Mouse (Mus musculus): ENCODE data around the gene Cyb5d1. TPM values are rescaled to one million over a fixed set of nuclear protein-coding genes. Genes with fewer than 3 reads are reported as not detected.

The Cyb5d1 gene
- polyA plus RNA-seq, 1 experiment from 2014 or later: 29.7 TPM

- H3K4me3 ChIP-seq (replicated peaks): 0 out of 2 replicates have a peak overlapping the region, but pooled peaks have one; percentile 65
- H3K27me3 ChIP-seq (replicated peaks): peaks cover 28% of the 10 kb centered on the region
- no peak overlapping the region for H3K27ac ChIP-seq (replicated peaks)
- H3K4me2 ChIP-seq: peak overlapping the region; percentile 96; the same call in 1 of the 2 replicates
- H3K4me1 ChIP-seq: peaks cover 45% of the 10 kb centered on the region
- H3K9ac ChIP-seq (replicated peaks): no peak overlapping the region
- WGBS: 17% methylated on average over 25 of the region's 25 CpGs
- H3K9me3 ChIP-seq (replicated peaks): no peaks in the 10 kb centered on the region
- no peak for ATAC-seq (ENCODE audit: low FRiP score)
- H3K36me3 ChIP-seq: no peaks in the 10 kb centered on the region
Measured at GRCm38 (mm10) chr11:69421131-69421977, 25.9 kb upstream of the Cyb5d1 start.

DNA sequence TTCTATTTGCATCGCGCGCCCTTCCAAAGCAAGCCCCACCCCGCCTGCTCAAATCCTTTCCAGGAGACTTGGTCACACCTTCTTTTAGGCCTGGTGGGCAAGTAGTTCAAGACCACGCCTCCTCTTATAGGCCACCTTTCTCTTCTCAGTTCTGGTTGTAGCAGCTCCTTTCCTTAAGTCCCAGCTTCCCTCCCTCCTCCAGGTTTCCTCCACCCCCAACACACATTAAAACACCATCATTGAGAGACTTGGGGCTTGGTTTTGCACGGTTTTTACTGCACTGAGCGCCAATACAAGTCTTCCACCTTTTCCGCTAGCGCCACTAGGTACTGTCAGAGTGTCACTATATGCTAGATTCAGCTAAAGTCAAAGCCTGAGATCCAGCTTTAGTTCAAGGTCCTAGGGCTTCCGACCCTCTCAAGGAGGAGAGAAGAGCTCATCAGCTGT is 25.1 kb upstream of the Cyb5d1 start:
- no peak overlapping the region; the same call in 1 of the 2 replicates for H3K9ac ChIP-seq (replicated peaks)

GRCm38 (mm10) chr11:69419813-69420553 is 24.6 kb upstream of the Cyb5d1 start:
- WGBS: under 1% methylated on average over 31 of the region's 31 CpGs
- peaks cover 28% of the 10 kb centered on the region for H3K27me3 ChIP-seq (replicated peaks)
- H3K4me1 ChIP-seq: peaks cover 47% of the 10 kb centered on the region
- peak overlapping the region; percentile 98; the same call in 1 of the 2 replicates for H3K27ac ChIP-seq (replicated peaks)
- H3K9ac ChIP-seq (replicated peaks): peak overlapping the region; percentile 29
- no peaks in the 10 kb centered on the region for H3K9me3 ChIP-seq (replicated peaks)
- peak overlapping the region; percentile 96 for H3K4me2 ChIP-seq
- H3K4me3 ChIP-seq (replicated peaks): peak overlapping the region; percentile 65
- no peaks in the 10 kb centered on the region for H3K36me3 ChIP-seq
- ATAC-seq (ENCODE audit: low FRiP score): no peak

More for the DNA sequence above, 25.1 kb upstream of the Cyb5d1 start:
- Histone ChIP-seq H3K36me3 (no peaks in the 10 kb centered on the region), H3K4me3 (replicated peaks) (peak overlapping the region; percentile 65), H3K4me2 (peak overlapping the region; percentile 96), H3K27ac (replicated peaks) (no peak overlapping the region), H3K9me3 (replicated peaks) (no peaks in the 10 kb centered on the region), H3K27me3 (replicated peaks) (peaks cover 28% of the 10 kb centered on the region), H3K4me1 (peaks cover 45% of the 10 kb centered on the region)
- 11% methylated on average over 10 of the region's 10 CpGs for WGBS
- ATAC-seq (ENCODE audit: low FRiP score): no peak

DNA sequence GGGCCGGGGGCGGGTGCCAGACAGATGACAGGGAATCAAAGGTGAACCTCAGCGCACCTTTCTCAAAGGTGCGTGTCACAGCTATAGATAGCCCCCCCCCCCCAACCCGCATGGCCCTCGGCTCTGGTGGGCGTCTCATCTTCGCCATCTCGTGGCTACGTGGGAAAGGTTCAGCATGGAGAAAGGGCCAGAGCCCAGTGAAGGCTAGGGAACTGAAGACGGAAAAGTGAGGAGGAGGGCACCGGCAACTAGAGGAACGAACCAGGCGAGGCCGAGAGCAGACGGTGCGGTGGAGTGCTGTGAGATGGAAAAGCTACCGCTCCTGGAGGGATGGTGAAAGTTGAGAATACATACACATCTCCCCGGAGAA is 24.0 kb upstream of the Cyb5d1 start:
- peak overlapping the region; percentile 29 for H3K9ac ChIP-seq (replicated peaks)
- H3K27ac ChIP-seq (replicated peaks): peak overlapping the region; percentile 98
- WGBS: under 1% methylated on average over 19 of the region's 19 CpGs
- H3K36me3 ChIP-seq: no peaks in the 10 kb centered on the region
- peak overlapping the region; percentile 65 for H3K4me3 ChIP-seq (replicated peaks)
- H3K4me2 ChIP-seq: peak overlapping the region; percentile 96
- H3K27me3 ChIP-seq (replicated peaks): peaks cover 28% of the 10 kb centered on the region
- H3K9me3 ChIP-seq (replicated peaks): no peaks in the 10 kb centered on the region
- peak; percentile 19; the same call in 1 of the 2 replicates for ATAC-seq (ENCODE audit: low FRiP score)
- peaks cover 53% of the 10 kb centered on the region for H3K4me1 ChIP-seq

DNA sequence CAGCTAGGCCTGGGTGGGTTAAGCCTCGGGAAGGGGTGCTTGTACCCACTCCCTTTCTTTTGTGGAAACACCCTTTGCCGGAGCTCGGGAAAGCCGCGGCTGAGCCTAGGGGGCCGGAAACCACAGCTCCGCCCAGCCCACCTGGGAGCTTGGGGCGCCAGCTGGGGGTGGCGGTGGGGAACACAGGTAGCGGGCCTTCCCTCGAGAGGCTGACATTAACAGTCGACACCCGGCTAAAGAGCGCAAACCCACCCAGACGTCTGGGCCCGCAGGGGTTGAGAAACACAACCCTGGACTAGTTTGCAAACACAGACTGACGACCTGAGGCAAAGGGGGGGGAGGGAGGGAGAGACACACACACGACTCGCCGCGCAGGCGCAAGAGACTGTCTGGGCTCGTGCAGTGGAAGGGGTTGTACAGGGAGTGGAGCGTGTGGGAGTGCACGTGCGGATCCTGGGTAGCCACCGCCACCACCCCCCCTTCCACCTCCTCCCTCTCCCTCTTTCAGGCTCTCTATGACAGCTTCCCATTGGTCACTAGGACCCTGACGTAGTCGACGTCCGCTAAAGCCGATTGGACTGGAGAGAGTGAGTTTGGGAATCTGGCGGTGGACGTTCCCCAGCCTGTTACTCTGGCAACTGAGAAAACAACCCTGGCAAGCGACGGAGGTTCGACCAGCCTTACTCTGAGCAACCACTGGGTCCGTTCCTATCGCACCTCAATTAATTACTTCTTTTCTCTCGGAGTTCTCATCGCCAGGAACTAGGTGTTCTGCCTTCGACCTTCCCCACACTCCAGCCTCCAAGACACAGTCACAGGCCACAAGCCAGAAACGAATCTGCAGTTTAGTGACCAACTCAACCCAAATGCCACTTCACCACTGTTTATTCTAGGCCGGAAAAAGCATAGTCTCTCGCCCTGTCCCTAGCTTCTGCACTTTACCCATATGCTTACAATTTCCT is 23.3 kb upstream of the Cyb5d1 start:
- Histone ChIP-seq H3K4me1 (peaks cover 60% of the 10 kb centered on the region), H3K9me3 (replicated peaks) (no peaks in the 10 kb centered on the region), H3K9ac (replicated peaks) (peak overlapping the region; percentile 60), H3K27ac (replicated peaks) (peak overlapping the region; percentile 98), H3K36me3 (no peaks in the 10 kb centered on the region), H3K4me2 (peak overlapping the region; percentile 96), H3K27me3 (replicated peaks) (peaks cover 28% of the 10 kb centered on the region), H3K4me3 (replicated peaks) (peak overlapping the region; percentile 65)
- under 1% methylated on average over 44 of the region's 45 CpGs for WGBS
- ATAC-seq (ENCODE audit: low FRiP score): peak; percentile 93

DNA sequence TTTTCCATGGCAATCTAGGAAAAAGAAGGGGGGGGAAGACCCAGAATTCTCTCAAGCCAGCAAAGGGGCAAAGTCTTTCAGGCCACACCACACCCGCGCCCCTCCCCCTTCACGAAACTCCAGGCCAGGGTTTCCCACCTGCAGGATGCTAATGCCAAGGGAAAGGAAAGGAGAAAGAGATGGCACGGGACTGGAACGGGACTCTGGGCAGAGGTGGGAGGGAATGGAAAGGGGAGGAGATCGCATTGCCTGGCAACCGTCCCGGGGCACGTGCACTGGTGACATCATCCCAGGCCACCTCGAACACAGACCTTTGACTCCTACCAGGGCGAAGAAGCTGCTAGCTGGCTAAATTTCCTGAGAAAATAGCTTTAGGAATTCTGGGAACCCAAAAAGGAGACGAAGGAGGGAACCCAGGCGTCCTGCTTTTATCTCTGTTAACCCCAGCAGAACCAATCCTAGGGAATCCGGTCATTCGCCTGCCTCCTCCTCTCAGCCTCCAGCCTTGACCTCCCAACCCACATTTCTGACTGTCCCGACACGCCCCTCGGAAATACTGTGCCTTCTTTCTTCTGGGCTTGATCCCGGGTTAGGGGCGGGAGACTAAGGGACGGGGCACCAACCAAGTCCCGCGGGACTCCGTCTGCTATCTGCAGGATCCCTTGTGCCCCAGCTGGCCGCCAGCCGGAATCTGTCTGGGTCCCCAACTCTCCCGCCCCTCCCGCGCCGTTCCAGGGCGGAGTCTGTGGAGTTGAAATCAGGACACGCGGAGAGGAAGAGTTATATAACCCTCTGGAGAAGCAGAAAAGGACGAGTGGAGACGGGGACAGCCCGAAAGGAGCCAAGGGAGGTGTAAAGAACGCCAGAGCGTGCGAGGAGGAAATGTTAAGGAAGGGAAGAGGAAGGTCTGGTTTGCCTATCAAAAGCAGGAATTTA is 22.3 kb upstream of the Cyb5d1 start:
- Histone ChIP-seq H3K27me3 (replicated peaks) (peaks cover 23% of the 10 kb centered on the region), H3K27ac (replicated peaks) (peak overlapping the region; percentile 98), H3K4me1 (peaks cover 70% of the 10 kb centered on the region), H3K4me2 (peak overlapping the region; percentile 96), H3K9ac (replicated peaks) (peak overlapping the region; percentile 60), H3K9me3 (replicated peaks) (no peaks in the 10 kb centered on the region), H3K36me3 (peaks cover 5% of the 10 kb centered on the region), H3K4me3 (replicated peaks) (peak overlapping the region; percentile 65)
- WGBS: under 1% methylated on average over 39 of the region's 39 CpGs
- peak; percentile 29; the same call in 1 of the 2 replicates for ATAC-seq (ENCODE audit: low FRiP score)

DNA sequence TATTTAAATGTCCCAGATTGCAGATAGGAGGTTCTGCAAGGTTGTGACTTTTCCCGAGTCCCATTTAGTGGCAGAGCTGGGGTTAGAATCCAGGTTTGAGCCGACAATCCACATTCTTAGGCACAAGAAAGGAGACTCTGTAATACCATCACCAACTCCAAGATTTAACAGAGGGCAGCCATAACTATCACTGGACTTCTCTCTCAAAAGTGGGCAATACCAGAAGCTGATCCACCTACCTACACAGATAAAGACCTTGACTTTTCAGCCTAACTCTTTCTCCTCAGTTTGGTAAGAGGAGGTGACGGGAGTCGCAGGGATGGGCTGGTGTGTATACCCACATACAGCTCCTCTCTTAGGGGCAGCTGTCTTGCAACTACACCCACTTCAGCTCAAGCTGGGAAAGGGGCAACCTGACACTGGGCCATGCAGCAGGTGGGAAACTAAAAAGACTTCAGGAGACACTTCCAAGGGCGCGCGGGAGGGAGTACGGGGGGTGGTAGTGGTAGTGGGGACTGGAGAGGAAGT is 21.6 kb upstream of the Cyb5d1 start:
- Histone ChIP-seq H3K4me2 (peak overlapping the region; percentile 96), H3K9me3 (replicated peaks) (no peaks in the 10 kb centered on the region), H3K27ac (replicated peaks) (peak overlapping the region; percentile 98), H3K4me1 (peaks cover 77% of the 10 kb centered on the region), H3K27me3 (replicated peaks) (peaks cover 16% of the 10 kb centered on the region), H3K4me3 (replicated peaks) (peak overlapping the region; percentile 65), H3K36me3 (peaks cover 10% of the 10 kb centered on the region), H3K9ac (replicated peaks) (peak overlapping the region; percentile 60)
- ATAC-seq (ENCODE audit: low FRiP score): no peak
- 3% methylated on average over 8 of the region's 8 CpGs for WGBS

DNA sequence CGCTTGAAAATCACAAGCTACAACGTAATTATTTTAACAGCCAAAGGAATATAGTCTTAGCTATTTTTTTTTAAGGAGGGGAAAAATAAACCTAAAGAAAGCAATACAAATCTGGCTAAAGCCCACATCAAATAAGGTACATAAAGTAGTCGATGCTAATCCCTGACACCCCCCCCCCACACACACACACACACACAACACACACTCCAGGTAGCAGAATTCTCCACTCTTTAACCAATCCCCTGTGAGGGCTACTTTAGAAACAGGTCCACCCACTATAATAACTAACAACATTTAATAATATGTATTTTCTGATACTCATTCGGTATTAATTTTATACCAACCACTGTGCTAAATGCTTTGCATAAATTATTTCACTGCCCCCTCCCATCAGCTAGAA is 21.1 kb upstream of the Cyb5d1 start:
- under 1% methylated on average over 4 of the region's 4 CpGs for WGBS

GRCm38 (mm10) chr11:69415668-69416451 is 20.4 kb upstream of the Cyb5d1 start:
- H3K4me1 ChIP-seq: peaks cover 78% of the 10 kb centered on the region
- no peaks in the 10 kb centered on the region for H3K9me3 ChIP-seq (replicated peaks)
- H3K27ac ChIP-seq (replicated peaks): peak overlapping the region; percentile 98
- ATAC-seq (ENCODE audit: low FRiP score): peak; percentile 16; the same call in 1 of the 2 replicates
- peak overlapping the region; percentile 91 for H3K9ac ChIP-seq (replicated peaks)
- peaks cover 10% of the 10 kb centered on the region for H3K36me3 ChIP-seq
- H3K4me3 ChIP-seq (replicated peaks): peak overlapping the region; percentile 65
- WGBS: 2% methylated on average over 11 of the region's 25 CpGs
- H3K4me2 ChIP-seq: peak overlapping the region; percentile 96
- peaks cover 5% of the 10 kb centered on the region; the same call in 1 of the 2 replicates for H3K27me3 ChIP-seq (replicated peaks)

More for the DNA sequence above, 21.1 kb upstream of the Cyb5d1 start:
- Histone ChIP-seq H3K4me1 (peaks cover 80% of the 10 kb centered on the region), H3K9ac (replicated peaks) (peak overlapping the region; percentile 60), H3K4me2 (peak overlapping the region; percentile 96), H3K27ac (replicated peaks) (peak overlapping the region; percentile 98), H3K27me3 (replicated peaks) (peaks cover 11% of the 10 kb centered on the region), H3K4me3 (replicated peaks) (peak overlapping the region; percentile 65), H3K36me3 (peaks cover 10% of the 10 kb centered on the region), H3K9me3 (replicated peaks) (no peaks in the 10 kb centered on the region)
- no peak for ATAC-seq (ENCODE audit: low FRiP score)

All from neural tube, embryonic 15.5 days (tissue).